Mouse (Mus musculus) kidney, adult 8-10 months (tissue): ENCODE measurements around the gene A3galt2.
A peak's percentile ranks its signal among the peaks of the same experiment; 100 is the strongest.

Source experiments
- DNase-seq, 2 experiments: peaks; one replicate each; pipeline ENCODE4 v3.0.0; 2022

Gene A3galt2

GRCm38 (mm10) chr4:128728431-128728851 lies 26.7 kb upstream of the A3galt2 start:
- DNase-seq: no peak

DNA sequence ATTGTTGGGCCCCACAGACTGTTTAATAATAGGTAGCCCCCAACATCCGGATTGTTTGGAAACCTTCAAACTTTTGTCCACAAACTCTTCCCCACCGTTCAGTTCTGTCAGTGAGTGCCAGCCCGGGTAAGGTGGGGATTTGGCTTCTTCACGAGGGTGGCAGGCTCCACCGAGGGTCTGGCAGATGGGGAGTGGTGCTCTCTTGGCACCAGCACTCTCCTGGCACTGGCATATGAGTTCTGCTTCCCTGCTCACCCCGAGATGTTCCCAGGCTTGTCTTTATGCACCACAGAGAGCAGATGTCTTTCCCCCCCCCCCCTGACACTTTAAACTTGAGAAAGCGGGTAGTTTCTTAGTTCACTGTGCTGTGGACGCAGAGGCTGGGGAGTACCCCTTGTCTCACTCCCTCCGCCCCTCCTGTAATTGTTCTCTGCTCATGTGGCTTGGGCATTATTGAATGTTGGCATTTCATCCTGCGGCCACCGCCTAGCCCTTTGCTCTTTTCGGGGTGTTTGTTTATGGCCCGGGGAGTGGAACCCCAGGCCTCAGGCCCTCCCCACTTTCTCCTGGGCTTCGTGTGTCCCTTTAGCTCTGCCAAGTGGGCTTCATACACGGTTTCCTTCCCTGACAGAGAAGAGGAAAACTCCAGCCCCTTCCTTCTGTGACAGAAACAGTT lies 26.0 kb upstream of the A3galt2 start:
- DNase-seq: no peak

DNA sequence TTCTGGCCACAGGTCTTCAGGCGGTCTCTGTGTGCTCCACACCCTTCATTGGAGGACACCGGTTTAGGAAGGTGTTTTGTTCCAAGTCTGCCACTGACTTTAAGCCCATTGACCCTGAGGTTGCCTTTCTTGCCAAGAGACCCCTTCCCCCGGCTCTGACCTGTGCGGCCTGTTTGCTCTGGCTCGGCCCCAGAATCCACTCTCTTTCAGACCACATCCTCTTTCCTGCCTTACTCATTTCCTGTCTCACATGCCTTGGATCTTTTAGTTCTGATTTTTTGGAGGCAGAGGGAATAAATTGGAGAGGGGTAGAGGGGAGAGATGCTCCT lies 25.5 kb upstream of the A3galt2 start:
- DNase-seq: no peak

DNA sequence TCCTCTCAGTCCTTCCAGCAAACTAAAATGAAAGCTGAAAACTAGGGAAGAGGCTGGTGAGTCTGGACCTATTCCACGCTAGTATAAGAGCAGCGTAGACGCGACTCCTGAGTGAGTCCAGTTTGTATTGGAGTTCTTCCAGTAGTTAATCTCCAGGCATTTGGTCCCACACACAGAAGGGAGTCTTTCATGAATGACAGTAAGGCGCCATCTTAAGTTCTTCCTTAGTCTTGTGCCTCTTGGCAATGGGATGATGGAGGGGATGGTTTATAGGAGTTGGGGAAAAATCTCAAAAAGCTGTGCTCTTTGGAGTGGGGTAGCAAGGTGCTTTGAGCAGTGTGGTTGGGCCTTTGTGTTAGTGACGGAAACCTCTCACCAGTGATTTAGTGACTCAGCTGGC lies 24.9 kb upstream of the A3galt2 start:
- DNase-seq: no peak

GRCm38 (mm10) chr4:128732794-128733193 lies 22.4 kb upstream of the A3galt2 start:
- DNase-seq: no peak

DNA sequence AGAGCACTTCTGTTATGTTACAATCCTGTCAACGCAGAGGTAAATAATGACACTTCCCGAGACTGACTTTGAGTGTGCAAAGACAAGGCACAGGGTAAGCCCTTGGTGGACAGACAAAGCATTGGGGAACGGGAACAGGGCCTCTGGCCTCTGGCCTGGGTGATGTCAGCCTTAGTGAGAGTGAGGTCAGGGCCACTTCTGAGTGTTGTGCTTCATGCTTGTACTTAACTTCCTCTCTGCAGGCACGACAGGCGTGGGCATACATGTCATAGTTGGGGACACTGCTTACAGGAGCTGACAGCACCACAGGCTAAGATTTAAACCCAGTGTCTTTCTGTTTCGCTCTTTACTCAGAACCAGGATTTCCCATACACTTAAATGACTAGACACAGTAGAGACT lies 21.7 kb upstream of the A3galt2 start:
- DNase-seq: no peak

- DNase-seq: peak; percentile 57 to 81
These were observed 20.9 kb upstream of the A3galt2 start for GRCm38 (mm10) chr4:128734217-128734616.

GRCm38 (mm10) chr4:128734721-128735671 lies 20.2 kb upstream of the A3galt2 start:
- DNase-seq: peak; percentile 65 to 77

- DNase-seq: no peak
These were observed 18.0 kb upstream of the A3galt2 start for GRCm38 (mm10) chr4:128737137-128737589.

DNA sequence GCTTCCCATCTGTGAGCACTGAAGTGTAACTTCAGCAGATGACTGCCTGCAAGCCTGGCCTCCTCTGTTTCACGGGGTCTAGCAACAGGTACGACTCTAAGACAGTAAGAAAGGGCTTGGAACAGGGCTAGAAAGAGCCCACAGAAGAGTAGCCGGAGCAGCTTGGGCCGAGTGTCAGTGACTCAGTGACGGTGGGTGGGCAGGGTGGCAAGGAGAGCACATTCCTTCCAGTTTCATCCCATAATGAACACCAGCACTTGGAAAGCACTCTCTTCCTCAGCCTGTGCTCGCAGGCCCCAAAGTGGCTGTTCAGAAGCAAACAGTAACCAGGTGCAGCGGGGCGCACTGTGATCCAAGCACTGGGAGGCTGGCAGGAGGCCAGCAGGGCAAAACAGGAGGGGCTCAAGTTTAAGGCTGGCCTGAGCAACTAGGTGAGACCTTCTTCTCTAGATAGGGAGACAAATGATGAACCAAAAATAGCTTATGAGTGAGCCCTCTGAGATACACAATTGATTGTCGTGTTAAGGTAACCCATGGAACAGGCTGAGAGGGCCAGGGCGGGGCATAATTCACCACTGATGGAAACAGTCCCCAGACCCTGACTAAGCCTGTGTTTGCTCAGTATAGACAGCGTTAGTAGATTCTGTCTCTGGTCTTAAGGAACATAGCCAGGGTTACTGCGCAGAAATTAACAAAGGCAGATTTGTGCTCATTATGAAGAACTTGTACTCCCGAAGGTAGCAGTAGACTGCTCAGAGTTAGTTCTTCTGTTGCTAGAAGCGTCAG lies 17.1 kb upstream of the A3galt2 start:
- DNase-seq: no peak

- no peak for DNase-seq
These were observed 14.3 kb upstream of the A3galt2 start for GRCm38 (mm10) chr4:128740878-128741277.

DNA sequence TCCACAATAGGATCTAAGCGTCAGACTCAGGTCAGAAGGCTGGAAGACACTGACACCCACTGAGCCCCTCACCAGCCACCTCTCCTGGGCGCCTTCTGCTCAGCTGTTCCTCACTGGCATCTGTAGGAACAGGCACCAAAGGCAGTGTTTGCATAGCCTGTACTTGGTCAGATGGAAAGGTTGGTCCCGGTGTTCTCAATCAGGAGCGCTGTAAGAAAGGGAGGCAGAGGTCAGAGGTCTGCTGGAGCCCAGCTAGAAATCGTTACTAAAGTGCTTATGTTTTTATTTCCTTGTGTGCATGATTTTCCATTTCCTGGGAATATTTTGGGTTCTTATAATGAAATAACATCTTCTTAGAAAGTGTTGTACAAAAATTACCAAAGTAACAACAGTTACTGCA lies 13.3 kb upstream of the A3galt2 start:
- DNase-seq: no peak

- no peak for DNase-seq
These were observed 12.7 kb upstream of the A3galt2 start for GRCm38 (mm10) chr4:128742379-128742970.

- DNase-seq: no peak
These were observed 12.0 kb upstream of the A3galt2 start for GRCm38 (mm10) chr4:128743031-128743626.

GRCm38 (mm10) chr4:128745160-128745559 lies 10.0 kb upstream of the A3galt2 start:
- DNase-seq: no peak

GRCm38 (mm10) chr4:128747614-128748270 lies 7.4 kb upstream of the A3galt2 start:
- no peak for DNase-seq

GRCm38 (mm10) chr4:128748309-128748708 lies 6.9 kb upstream of the A3galt2 start:
- no peak for DNase-seq

GRCm38 (mm10) chr4:128751006-128751405 lies 4.2 kb upstream of the A3galt2 start:
- no peak for DNase-seq

DNA sequence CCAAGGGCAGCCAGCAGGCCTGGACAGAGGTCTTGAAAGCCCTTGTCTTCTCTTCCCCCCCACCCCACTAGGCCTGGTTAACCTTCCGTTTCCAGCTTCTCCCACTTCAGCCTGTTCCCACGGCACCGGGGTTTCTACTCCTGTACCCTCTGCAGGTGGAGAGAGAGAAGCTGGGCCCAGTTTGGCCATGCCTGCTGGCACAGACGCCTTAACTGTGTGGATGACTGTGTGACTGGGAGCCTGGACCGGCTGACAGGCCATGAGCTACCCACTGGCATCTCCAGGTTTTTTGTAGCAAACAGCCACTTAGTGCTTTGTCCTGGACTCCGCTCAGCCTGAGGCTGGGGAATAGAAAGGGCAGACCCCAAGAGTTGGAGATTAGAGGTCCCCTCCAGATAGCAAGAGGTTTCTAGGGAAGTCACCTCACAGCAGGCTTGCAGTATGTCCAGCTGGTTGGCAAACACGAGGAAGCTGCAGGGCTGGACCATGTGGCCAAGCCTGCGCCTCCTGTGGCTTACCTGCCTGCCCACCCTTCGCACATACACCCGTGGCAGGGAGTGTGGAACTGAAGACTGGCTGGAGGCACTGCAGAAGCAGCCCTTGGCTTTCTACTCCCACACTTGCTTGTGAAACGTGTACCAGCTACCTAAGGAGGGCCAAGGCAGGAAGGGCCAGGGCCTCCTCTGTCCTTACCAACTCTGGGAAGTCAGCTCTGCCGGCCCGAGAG lies 3.0 kb upstream of the A3galt2 start:
- no peak for DNase-seq

- DNase-seq: no peak
These were observed 1.6 kb upstream of the A3galt2 start for GRCm38 (mm10) chr4:128753571-128753970.

DNA sequence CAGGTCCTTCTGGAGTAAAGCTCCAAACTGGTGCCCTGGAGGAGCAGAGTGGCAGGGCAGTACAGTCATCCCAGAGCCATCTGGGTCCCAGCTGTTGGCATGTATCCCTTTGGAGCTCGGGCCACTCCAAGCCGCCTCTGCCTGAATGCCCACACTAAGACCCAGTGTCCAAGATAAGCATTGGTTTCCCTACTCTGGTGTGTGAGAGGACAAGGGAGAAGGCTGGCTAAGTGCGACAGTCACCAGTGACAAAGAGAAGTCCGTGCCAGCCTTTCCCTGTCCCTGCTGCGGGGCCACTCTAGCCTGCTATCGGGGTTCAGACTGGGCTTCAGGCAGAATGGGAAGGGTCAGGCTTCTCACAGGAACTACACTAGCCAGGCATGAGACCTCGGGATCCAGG lies 736 bp downstream of the A3galt2 start:
- DNase-seq: no peak
